Mouse (Mus musculus) intestine, postnatal 0 days (tissue): ENCODE measurements around the gene Mcee. TPM values are rescaled to one million over a fixed set of nuclear protein-coding genes. Genes with fewer than 3 reads are reported as not detected.

Experiments used
- ATAC-seq: fragments of 200-750 bp; cut with Nextera tagmentation; 2 replicates; pipeline ENCODE4 v1.8.0; 2017; ENCODE audit warnings: mild to moderate bottlenecking, moderate TSS enrichment, moderate library complexity
- H3K27ac ChIP-seq: fragments of 300-500 bp; sonication (generic); 2 replicates; pipeline ENCODE4 v1.5.1; 2014; ENCODE audit warnings: mild to moderate bottlenecking, low read depth, low read length, moderate library complexity
- H3K27me3 ChIP-seq: fragments of 300-500 bp; sonication (generic); replicated peaks from 2 replicates; pipeline ENCODE4 v1.6.1; 2014; ENCODE audit warnings: low read length, mixed read lengths; ENCODE audit not compliant: control insufficient read depth, insufficient read depth
- H3K36me3 ChIP-seq: fragments of 300-500 bp; sonication (generic); 2 replicates; pipeline ENCODE4 v1.6.1; 2014; ENCODE audit warnings: mild to moderate bottlenecking, moderate library complexity; ENCODE audit not compliant: control insufficient read depth, insufficient read depth
- H3K4me1 ChIP-seq: fragments of 300-500 bp; sonication (generic); replicated peaks from 2 replicates; pipeline ENCODE4 v1.6.1; 2014; ENCODE audit warnings: antibody characterized with exemption, low read length, mixed read lengths; ENCODE audit not compliant: control insufficient read depth, insufficient read depth
- H3K4me2 ChIP-seq: fragments of 300-500 bp; sonication (generic); replicated peaks from 2 replicates; pipeline ENCODE4 v1.6.1; 2014; ENCODE audit warnings: low read depth, mild to moderate bottlenecking, moderate library complexity
- H3K4me3 ChIP-seq: fragments of 300-500 bp; sonication (generic); 2 replicates; pipeline ENCODE4 v1.5.1; 2014; ENCODE audit warnings: low read depth, low read length
- H3K9ac ChIP-seq: fragments of 300-500 bp; sonication (generic); 2 replicates; pipeline ENCODE4 v1.6.1; 2014; ENCODE audit warnings: mild to moderate bottlenecking, low read depth, low read length
- H3K9me3 ChIP-seq: fragments of 300-500 bp; sonication (generic); 2 replicates; pipeline ENCODE4 v1.6.1; 2016; ENCODE audit warnings: mixed run types; ENCODE audit not compliant: control insufficient read depth
- CTCF ChIP-seq: sonication (generic); IDR thresholded peaks from 2 replicates; pipeline ENCODE4 v1.5.1; 2016; ENCODE audit warnings: low read depth, mild to moderate bottlenecking, control low read depth, antibody characterized with exemption, moderate library complexity
- WGBS: fragments of 180-500 bp; shearing (Covaris S2); extraction: QIAGEN DNeasy Blood & Tissue Kit; methylation state at CpG from one replicate; pipeline ENCODE4 v1.1.7; 2014; 5-methylcytosine and 5-hydroxymethylcytosine counted together
- polyA plus RNA-seq: library from polyadenylated mRNA; unstranded; fragments of >200 nt; fragmentation: Nextera tagmentation; extraction: Ambion mirVana; gene quantifications from 2 replicates; pipeline ENCODE4 v1.2.1, GENCODE M21; 2015

Gene Mcee
- polyA plus RNA-seq, 1 experiment from 2014 or later, result 75.3 TPM

- no peak overlapping the region for H3K4me3 ChIP-seq
- ATAC-seq, result no peak
- no peak for TF ChIP-seq CTCF
These were observed 10.0 kb downstream of the Mcee start for GRCm38 (mm10) chr7:64402452-64402851.

DNA sequence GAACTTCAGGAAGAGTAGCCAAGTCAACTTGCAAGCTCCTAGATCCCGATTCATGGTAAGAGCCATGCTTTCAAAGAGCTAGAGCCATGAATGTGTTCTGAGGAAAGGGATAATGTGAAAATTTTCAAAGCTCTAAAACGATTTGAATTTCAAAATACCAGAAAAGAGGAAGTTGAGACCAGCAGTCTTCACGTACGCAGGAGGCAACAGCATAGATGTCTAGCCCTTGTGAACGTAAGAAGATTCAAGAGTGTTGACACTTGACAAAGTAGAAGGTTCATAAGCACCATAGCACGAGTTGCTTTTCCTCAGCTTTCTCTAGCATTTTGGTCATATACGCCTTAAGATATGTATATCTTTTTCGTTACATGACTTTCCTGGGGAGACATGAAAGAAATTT lies 11.6 kb downstream of the Mcee start:
- H3K27me3 ChIP-seq, result no peaks in the 10 kb centered on the region
- H3K9me3 ChIP-seq, result no peaks in the 10 kb centered on the region
- H3K4me3 ChIP-seq, result no peak overlapping the region
- no peaks in the 10 kb centered on the region for H3K4me1 ChIP-seq
- TF ChIP-seq CTCF, result no peak
- peaks cover 9% of the 10 kb centered on the region; the same call in 1 of the 2 replicates for H3K36me3 ChIP-seq
- no peak overlapping the region for H3K9ac ChIP-seq
- WGBS, result 92% methylated on average over 8 of the region's 8 CpGs
- ATAC-seq, result no peak
- no peak overlapping the region for H3K27ac ChIP-seq
- no peak overlapping the region for H3K4me2 ChIP-seq

More at GRCm38 (mm10) chr7:64402452-64402851, 10.0 kb downstream of the Mcee start:
- H3K27me3 ChIP-seq, result no peaks in the 10 kb centered on the region
- no peaks in the 10 kb centered on the region for H3K9me3 ChIP-seq
- H3K4me1 ChIP-seq, result no peaks in the 10 kb centered on the region
- no peak overlapping the region for H3K4me2 ChIP-seq
- H3K27ac ChIP-seq, result no peak overlapping the region
- WGBS, result 93% methylated on average over 4 of the region's 4 CpGs
- peaks cover 14% of the 10 kb centered on the region; the same call in 1 of the 2 replicates for H3K36me3 ChIP-seq
- no peak overlapping the region for H3K9ac ChIP-seq

GRCm38 (mm10) chr7:64424861-64425260 lies 32.5 kb downstream of the Mcee start:
- no peaks in the 10 kb centered on the region for H3K4me1 ChIP-seq
- ATAC-seq, result no peak
- TF ChIP-seq CTCF, result peak; percentile 53
- H3K36me3 ChIP-seq, result no peaks in the 10 kb centered on the region
- WGBS, result 56% methylated on average over 5 of the region's 5 CpGs
- H3K27ac ChIP-seq, result no peak overlapping the region
- no peak overlapping the region for H3K4me3 ChIP-seq
- H3K9me3 ChIP-seq, result no peaks in the 10 kb centered on the region
- H3K4me2 ChIP-seq, result no peak overlapping the region
- no peaks in the 10 kb centered on the region for H3K27me3 ChIP-seq
- no peak overlapping the region for H3K9ac ChIP-seq

GRCm38 (mm10) chr7:64439595-64440518 lies 47.5 kb downstream of the Mcee start:
- Histone ChIP-seq H3K27me3 (no peaks in the 10 kb centered on the region), H3K4me2 (no peak overlapping the region), H3K4me3 (no peak overlapping the region), H3K36me3 (no peaks in the 10 kb centered on the region), H3K27ac (no peak overlapping the region), H3K4me1 (no peaks in the 10 kb centered on the region), H3K9me3 (no peaks in the 10 kb centered on the region), H3K9ac (no peak overlapping the region)
- ATAC-seq, result no peak
- TF ChIP-seq CTCF, result no peak
- 70% methylated on average over 5 of the region's 5 CpGs for WGBS

DNA sequence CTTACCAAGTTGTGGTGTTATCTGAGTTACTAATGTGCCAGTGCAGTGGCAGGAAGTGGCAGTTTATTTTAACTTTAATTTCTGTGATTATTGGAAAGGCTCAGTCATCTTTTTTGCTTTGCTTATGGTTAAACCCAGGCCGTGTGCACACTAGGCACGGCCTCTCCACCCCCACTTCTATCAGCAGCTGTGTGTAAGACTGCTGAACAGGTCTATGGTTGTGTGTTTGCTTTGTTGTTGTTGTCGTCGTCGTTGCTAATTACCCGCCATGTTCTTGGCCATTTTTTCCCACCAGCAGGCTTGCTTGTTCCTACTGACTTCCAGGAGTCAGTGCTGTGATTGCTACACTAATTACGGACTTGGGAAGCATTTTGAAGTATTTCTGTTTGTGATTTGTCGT lies 48.1 kb downstream of the Mcee start:
- ATAC-seq, result no peak
- WGBS, result 82% methylated on average over 8 of the region's 8 CpGs

DNA sequence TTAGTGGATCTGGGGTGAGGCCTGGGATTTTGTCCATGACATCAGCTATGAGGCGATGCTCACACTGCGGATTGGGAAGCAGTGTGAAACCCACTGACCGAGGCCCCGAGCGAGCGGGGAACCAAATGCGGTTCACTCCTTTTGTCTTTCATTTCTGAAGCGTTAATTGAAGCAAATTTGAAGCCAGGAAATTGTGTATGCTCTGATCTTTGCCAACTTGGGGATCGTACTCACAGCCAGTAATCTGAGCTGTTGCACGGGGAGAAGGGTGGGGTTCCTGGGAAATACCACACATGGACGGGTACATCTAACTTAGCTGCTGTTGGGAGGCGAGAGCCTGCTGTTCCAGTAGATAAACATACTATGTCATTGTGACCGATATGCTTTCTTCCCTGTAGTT lies 58.2 kb downstream of the Mcee start:
- Histone ChIP-seq H3K27me3 (no peaks in the 10 kb centered on the region), H3K9ac (no peak overlapping the region), H3K27ac (no peak overlapping the region), H3K9me3 (no peaks in the 10 kb centered on the region), H3K4me1 (no peaks in the 10 kb centered on the region), H3K36me3 (no peaks in the 10 kb centered on the region), H3K4me3 (no peak overlapping the region), H3K4me2 (no peak overlapping the region)
- TF ChIP-seq CTCF, result no peak
- ATAC-seq, result no peak
- WGBS, result 85% methylated on average over 13 of the region's 13 CpGs

More for the DNA sequence above, 48.1 kb downstream of the Mcee start:
- no peaks in the 10 kb centered on the region for H3K36me3 ChIP-seq
- H3K9ac ChIP-seq, result no peak overlapping the region
- no peaks in the 10 kb centered on the region for H3K9me3 ChIP-seq
- H3K27me3 ChIP-seq, result no peaks in the 10 kb centered on the region
- no peaks in the 10 kb centered on the region for H3K4me1 ChIP-seq
- no peak overlapping the region for H3K4me2 ChIP-seq
- H3K27ac ChIP-seq, result no peak overlapping the region
- H3K4me3 ChIP-seq, result no peak overlapping the region
- no peak for TF ChIP-seq CTCF
